8 mouse cellular contexts compared by ENCODE assay signal in genomic region chr12:35674487-35674886, GRCm38 (mm10).
A peak's percentile ranks its signal among the peaks of the same experiment; 100 is the strongest.
DNase-seq lines count a peak whose midpoint lies in the region; ATAC-seq and TF ChIP-seq lines count a peak whose summit lies in the region.
"Had no signal": no experiment of that assay in that cellular context is flagged by ENCODE, and none has a peak within 500 bp of the region (broad histone marks: within the 10 kb centered on the region; RNA-seq: fewer than 3 reads in every experiment).

No protein-coding gene starts in this region.

- H3K4me2 ChIP-seq in midbrain, postnatal 0 days (ENCODE audit: low read depth, low read length, poor library complexity, severe bottlenecking): no peak overlapping the region
- no peak overlapping the region for H3K4me2 ChIP-seq in midbrain, embryonic 15.5 days
- H3K4me2 ChIP-seq: liver, embryonic 15.5 days had no signal

- WGBS in midbrain, postnatal 0 days: 52% methylated on average over 6 of the region's 6 CpGs
- WGBS in midbrain, embryonic 15.5 days: 53% methylated on average over 6 of the region's 6 CpGs

- H3K4me3 ChIP-seq in midbrain, postnatal 0 days (ENCODE audit: low read depth, low read length): no peak overlapping the region
- no peak overlapping the region for H3K4me3 ChIP-seq in midbrain, embryonic 15.5 days
- H3K4me3 ChIP-seq: liver, embryonic 15.5 days had no signal

- no peak for ATAC-seq in midbrain, postnatal 0 days (ENCODE audit: low FRiP score)
- no peak for ATAC-seq in midbrain, embryonic 15.5 days (replicated peaks)
- peak; percentile 65; the same call in 1 of the 2 replicates for ATAC-seq in megakaryocyte progenitor cell, adult 5-6 weeks (replicated peaks; ENCODE audit: poor library complexity)

- H3K27ac ChIP-seq in midbrain, postnatal 0 days (ENCODE audit: low read depth, low read length): no peak overlapping the region
- H3K27ac ChIP-seq in midbrain, embryonic 15.5 days: no peak overlapping the region
- H3K27ac ChIP-seq: liver, embryonic 15.5 days had no signal

- peak; percentile 23; the same call in 1 of the 2 replicates for TF ChIP-seq CTCF in midbrain, postnatal 0 days (IDR thresholded peaks at IDR 0.05)

- no peaks in the 10 kb centered on the region for H3K36me3 ChIP-seq in midbrain, postnatal 0 days (ENCODE audit: insufficient read depth, low read length)
- no peaks in the 10 kb centered on the region for H3K36me3 ChIP-seq in midbrain, embryonic 15.5 days (replicated peaks)
- H3K36me3 ChIP-seq: liver, embryonic 15.5 days had no signal

- DNase-seq in midbrain, postnatal 0 days (ENCODE audit: low spot score): no peak
- DNase-seq in adipocyte (ENCODE audit: low spot score): peak; percentile 50
- DNase-seq in embryo, embryonic 9.5 days (ENCODE audit: extremely low spot score): peak; percentile 21
- DNase-seq in layer of hippocampus, adult 18-20 months (ENCODE audit: low spot score in 2 of 2): peak; percentile 55 to 88
- DNase-seq in thymus, postnatal 25 days: peak; percentile 63

- no peaks in the 10 kb centered on the region for H3K27me3 ChIP-seq in midbrain, postnatal 0 days (ENCODE audit: insufficient read depth, low read length)
- no peaks in the 10 kb centered on the region for H3K27me3 ChIP-seq in midbrain, embryonic 15.5 days (replicated peaks)
- H3K27me3 ChIP-seq: liver, embryonic 15.5 days had no signal

- H3K9me3 ChIP-seq in midbrain, postnatal 0 days (ENCODE audit: low read length): no peaks in the 10 kb centered on the region
- no peaks in the 10 kb centered on the region for H3K9me3 ChIP-seq in midbrain, embryonic 15.5 days
- H3K9me3 ChIP-seq: liver, embryonic 15.5 days had no signal

- no peaks in the 10 kb centered on the region for H3K4me1 ChIP-seq in midbrain, postnatal 0 days (ENCODE audit: insufficient read depth, low read length)
- no peaks in the 10 kb centered on the region for H3K4me1 ChIP-seq in midbrain, embryonic 15.5 days
- H3K4me1 ChIP-seq: liver, embryonic 15.5 days had no signal

- no peak overlapping the region for H3K9ac ChIP-seq in midbrain, postnatal 0 days (replicated peaks; ENCODE audit: low read length, poor library complexity, severe bottlenecking)
- no peak overlapping the region for H3K9ac ChIP-seq in midbrain, embryonic 15.5 days
- H3K9ac ChIP-seq: liver, embryonic 15.5 days had no signal
